Mouse (Mus musculus): ENCODE measurements around the gene Csde1. TPM values are rescaled to one million over a fixed set of nuclear protein-coding genes. Genes with fewer than 3 reads are reported as not detected.

Csde1 gene
- polyA plus RNA-seq, 1 experiment from 2014 or later: 456 TPM

- no peak overlapping the region for H3K4me2 ChIP-seq
- WGBS: 83% methylated on average over 6 of the region's 6 CpGs
- H3K9ac ChIP-seq (replicated peaks): no peak overlapping the region
- H3K9me3 ChIP-seq: no peaks in the 10 kb centered on the region
- H3K27me3 ChIP-seq: no peaks in the 10 kb centered on the region; the same call in 1 of the 2 replicates
- no peaks in the 10 kb centered on the region for H3K36me3 ChIP-seq
- peaks cover 4% of the 10 kb centered on the region; the same call in 1 of the 2 replicates for H3K4me1 ChIP-seq (replicated peaks)
- no peak overlapping the region for H3K4me3 ChIP-seq (replicated peaks)
- ATAC-seq (ENCODE audit: insufficient number of reproducible peaks, insufficient read depth, low FRiP score, low TSS enrichment, low read depth): no peak
- H3K27ac ChIP-seq: no peak overlapping the region
Observed at GRCm38 (mm10) chr3:103099667-103100066, 79.4 kb downstream of the Csde1 start.

- no peak for ATAC-seq (ENCODE audit: insufficient number of reproducible peaks, insufficient read depth, low FRiP score, low TSS enrichment, low read depth)
- Histone ChIP-seq H3K36me3 (no peaks in the 10 kb centered on the region), H3K4me3 (replicated peaks) (no peak overlapping the region), H3K4me2 (no peak overlapping the region), H3K27me3 (no peaks in the 10 kb centered on the region; the same call in 1 of the 2 replicates), H3K4me1 (replicated peaks) (peaks cover 4% of the 10 kb centered on the region; the same call in 1 of the 2 replicates), H3K9ac (replicated peaks) (no peak overlapping the region), H3K9me3 (no peaks in the 10 kb centered on the region), H3K27ac (no peak overlapping the region)
- WGBS: 59% methylated on average over 2 of the region's 2 CpGs
Observed at GRCm38 (mm10) chr3:103100735-103101134, 80.5 kb downstream of the Csde1 start.

GRCm38 (mm10) chr3:103101194-103101593, 81.0 kb downstream of the Csde1 start:
- H3K4me2 ChIP-seq: no peak overlapping the region
- no peak overlapping the region for H3K27ac ChIP-seq
- no peaks in the 10 kb centered on the region for H3K36me3 ChIP-seq
- H3K27me3 ChIP-seq: no peaks in the 10 kb centered on the region; the same call in 1 of the 2 replicates
- 63% methylated on average over 5 of the region's 5 CpGs for WGBS
- H3K9me3 ChIP-seq: no peaks in the 10 kb centered on the region
- no peak overlapping the region for H3K4me3 ChIP-seq (replicated peaks)
- ATAC-seq (ENCODE audit: insufficient number of reproducible peaks, insufficient read depth, low FRiP score, low TSS enrichment, low read depth): no peak
- peaks cover 4% of the 10 kb centered on the region; the same call in 1 of the 2 replicates for H3K4me1 ChIP-seq (replicated peaks)
- no peak overlapping the region for H3K9ac ChIP-seq (replicated peaks)

- no peaks in the 10 kb centered on the region; the same call in 1 of the 2 replicates for H3K27me3 ChIP-seq
- H3K4me3 ChIP-seq (replicated peaks): peak overlapping the region; percentile 73
- peak overlapping the region; percentile 78; the same call in 1 of the 2 replicates for H3K27ac ChIP-seq
- peak; percentile 35; the same call in 1 of the 2 replicates for ATAC-seq (ENCODE audit: insufficient number of reproducible peaks, insufficient read depth, low FRiP score, low TSS enrichment, low read depth)
- peak overlapping the region; percentile 75 for H3K9ac ChIP-seq (replicated peaks)
- WGBS: 0% methylated on average over 14 of the region's 14 CpGs
- no peaks in the 10 kb centered on the region for H3K36me3 ChIP-seq
- H3K9me3 ChIP-seq: no peaks in the 10 kb centered on the region
- H3K4me1 ChIP-seq (replicated peaks): peaks cover 4% of the 10 kb centered on the region; the same call in 1 of the 2 replicates
- H3K4me2 ChIP-seq: peak overlapping the region; percentile 72
Observed at GRCm38 (mm10) chr3:103101909-103102308, 81.7 kb downstream of the Csde1 start.

- Histone ChIP-seq H3K36me3 (no peaks in the 10 kb centered on the region), H3K4me3 (replicated peaks) (peak within 1 kb of the TSS; percentile 73), H3K27me3 (no peaks in the 10 kb centered on the region; the same call in 1 of the 2 replicates), H3K4me1 (replicated peaks) (peaks cover 4% of the 10 kb centered on the region; the same call in 1 of the 2 replicates), H3K27ac (peak within 1 kb of the TSS; percentile 78), H3K4me2 (peak within 1 kb of the TSS; percentile 72), H3K9ac (replicated peaks) (peak within 1 kb of the TSS; percentile 75), H3K9me3 (no peaks in the 10 kb centered on the region)
- WGBS: 1% methylated on average over 72 of the region's 72 CpGs
- ATAC-seq (ENCODE audit: insufficient number of reproducible peaks, insufficient read depth, low FRiP score, low TSS enrichment, low read depth): peak; percentile 96
Observed at GRCm38 (mm10) chr3:103102454-103103390, 82.5 kb downstream of the Csde1 start, which contains the start of gene Dennd2c. Dennd2c (plus strand) TSS chr3:103102604.

Other genes starting within 250 kb of the Csde1 start
- 0.09 TPM in 1 of 2 replicates, not detected in the other for gene Tshb, start 237.7 kb upstream of the Csde1 start, polyA plus RNA-seq (2016; fragmentation: Nextera tagmentation; extraction: Ambion mirVana)
- gene Sycp1, start 84.3 kb upstream of the Csde1 start, polyA plus RNA-seq (2016; fragmentation: Nextera tagmentation; extraction: Ambion mirVana): not detected in 2 replicates
- 0.06 and 0.10 TPM in 2 replicates for gene Nr1h5, start 56.3 kb upstream of the Csde1 start, polyA plus RNA-seq (2016; fragmentation: Nextera tagmentation; extraction: Ambion mirVana)
- gene Sike1, start 24.7 kb upstream of the Csde1 start, polyA plus RNA-seq (2016; fragmentation: Nextera tagmentation; extraction: Ambion mirVana): 48.2 and 50.0 TPM in 2 replicates
- gene Nras, start 37.9 kb downstream of the Csde1 start, polyA plus RNA-seq (2016; fragmentation: Nextera tagmentation; extraction: Ambion mirVana): 82.9 and 85.5 TPM in 2 replicates
- gene Ampd1, start 53.6 kb downstream of the Csde1 start, polyA plus RNA-seq (2016; fragmentation: Nextera tagmentation; extraction: Ambion mirVana): 0.20 and 0.35 TPM in 2 replicates
- 7.2 and 7.8 TPM in 2 replicates for gene Dennd2c, start 82.2 kb downstream of the Csde1 start, polyA plus RNA-seq (2016; fragmentation: Nextera tagmentation; extraction: Ambion mirVana)
- gene Bcas2, start 151.2 kb downstream of the Csde1 start, polyA plus RNA-seq (2016; fragmentation: Nextera tagmentation; extraction: Ambion mirVana): 249 and 261 TPM in 2 replicates